Mouse (Mus musculus) ES-Bruce4 (cell line): Measurements from ENCODE around the gene Nfkbib.

ENCODE experiments used
- CTCF ChIP-seq: IDR thresholded peaks from one replicate; pipeline ENCODE4 v1.8.1; 2011; ENCODE audit warnings: low read depth, low read length
- EP300 ChIP-seq: IDR thresholded peaks from 2 replicates; pipeline ENCODE4 v1.6.1; 2011; ENCODE audit warnings: low read depth, low read length; ENCODE audit not compliant: insufficient read depth
- POLR2A ChIP-seq: IDR thresholded peaks from one replicate; pipeline ENCODE4 v1.8.1; 2011; ENCODE audit warnings: low read length; ENCODE audit not compliant: insufficient read depth

DNA sequence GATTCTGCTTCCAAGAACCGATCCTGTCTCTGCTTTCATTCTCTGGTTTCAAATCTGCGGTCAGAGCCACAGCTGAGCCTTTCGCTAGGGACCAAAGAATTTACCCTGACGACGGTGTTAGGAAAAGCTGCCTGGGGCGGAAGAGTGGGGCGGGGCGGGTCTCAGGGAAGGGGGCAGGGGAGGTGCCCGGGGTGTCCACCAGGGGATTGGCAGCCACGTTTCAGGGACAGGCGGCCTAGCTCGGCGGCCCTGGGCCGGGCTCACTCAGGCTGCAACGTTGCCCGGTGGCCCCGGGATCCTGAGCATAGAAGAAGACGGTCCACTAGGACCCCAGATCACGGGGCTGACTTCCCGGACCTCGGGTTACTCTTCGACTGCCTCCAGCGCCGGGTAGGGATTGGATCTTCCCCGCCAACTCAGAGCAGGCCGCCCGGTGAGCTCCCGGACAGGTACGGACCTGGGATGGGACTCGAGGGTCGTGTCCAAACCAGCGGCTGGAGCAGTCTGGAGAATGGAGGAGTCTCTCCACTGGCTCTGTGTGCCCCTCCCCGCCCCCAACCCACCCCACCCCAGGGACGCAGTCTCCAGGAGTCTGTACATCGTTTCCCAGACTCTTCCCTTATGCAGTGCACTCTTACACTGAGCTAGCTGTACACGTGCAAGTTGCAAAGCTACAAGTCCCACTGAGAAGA, 50.6 kb downstream of the Nfkbib start, which contains the start of gene Fbxo17:
- TF ChIP-seq POLR2A, result no peak
- TF ChIP-seq CTCF, result no peak
- TF ChIP-seq EP300, result no peak
